Mouse (Mus musculus) heart, postnatal 0 days (tissue): ENCODE measurements around the gene Pmf1.
"Not testable (repeated sequence)": the region's sequence is repeated elsewhere in the genome, so short reads cannot be mapped to it uniquely, and the experiment has no call there.

Experiments
- CTCF ChIP-seq: IDR thresholded peaks from 2 replicates; pipeline ENCODE4 v1.5.1; 2016; ENCODE audit warnings: antibody characterized with exemption, control low read depth, low read depth
- EP300 ChIP-seq: IDR thresholded peaks from 2 replicates; pipeline ENCODE4 v1.6.1; 2016; ENCODE audit warnings: antibody characterized with exemption, low read depth

- TF ChIP-seq EP300, CTCF: not testable (repeated sequence)
Measured at GRCm38 (mm10) chr3:88366830-88367428, 43.2 kb downstream of the Pmf1 start.
